Mouse (Mus musculus) urinary bladder, postnatal 14 days (tissue): ENCODE measurements at regions not wholly inside any gene's neighbourhood (a gene's known extent, or its start where the extent isn't known, plus 50 kb on each side); places are given as distances from the start of the nearest gene placed in this dataset.
A peak's percentile ranks its signal among the peaks of the same experiment; 100 is the strongest.

ENCODE experiments used
- DNase-seq: peaks from one replicate; pipeline ENCODE4 v3.0.0; 2021; ENCODE audit warnings: low spot score

GRCm38 (mm10) chr11:111444791-111445190 is 378.8 kb downstream of the Kcnj2 start:
- no peak for DNase-seq

- DNase-seq = no peak
Measured at GRCm38 (mm10) chr11:111445764-111446163, 379.8 kb downstream of the Kcnj2 start.

DNA sequence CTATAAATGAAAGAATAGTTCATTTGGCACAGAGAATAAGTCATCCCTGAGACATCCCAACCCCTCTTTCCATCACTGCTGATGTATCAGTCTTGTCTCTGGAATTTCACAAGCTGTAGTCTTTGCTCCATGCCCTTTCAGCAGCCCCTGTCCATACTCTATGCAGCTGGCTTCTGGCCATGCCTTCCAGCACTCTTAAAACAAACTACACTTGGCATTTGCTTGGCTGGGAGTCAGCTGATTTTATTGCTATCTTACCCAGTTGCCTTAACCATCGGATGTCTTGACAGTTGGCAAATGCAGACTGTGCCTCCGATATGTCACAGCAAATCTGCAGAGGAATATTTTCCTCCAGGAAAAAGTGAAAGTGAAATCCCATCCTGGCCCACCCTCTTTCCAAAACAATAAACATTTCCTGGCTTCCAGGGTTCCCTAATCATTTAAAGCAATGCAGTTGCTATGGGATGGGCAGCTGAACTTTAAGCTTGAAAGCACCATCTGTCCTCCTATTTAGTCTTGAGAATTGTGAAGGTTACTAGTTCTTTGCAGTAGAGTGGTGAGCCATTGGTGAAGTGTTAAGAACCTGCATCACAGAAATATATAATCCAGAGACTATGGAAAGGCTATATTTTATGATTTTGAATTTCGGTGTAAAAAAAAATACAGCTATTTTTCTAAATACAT is 385.0 kb downstream of the Kcnj2 start:
- no peak for DNase-seq

DNA sequence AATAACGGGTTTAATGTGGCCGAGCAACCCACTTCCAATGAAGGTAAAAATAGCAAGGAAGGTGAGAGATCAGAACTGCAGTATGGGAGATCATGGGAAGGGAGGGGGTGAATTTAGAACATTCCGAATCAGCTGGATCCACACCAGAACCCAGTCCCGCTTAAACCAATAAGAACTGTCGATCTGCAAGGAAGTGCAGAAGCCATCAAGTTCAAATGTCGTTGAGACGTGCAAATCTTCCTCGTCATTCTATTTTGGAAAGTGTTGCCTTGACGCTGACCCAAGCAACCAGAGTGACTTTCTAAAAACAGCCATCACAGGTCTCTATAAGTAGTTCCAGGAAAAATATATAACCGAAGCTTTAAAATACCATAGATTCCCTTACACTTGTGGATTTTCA is 394.1 kb downstream of the Kcnj2 start:
- no peak for DNase-seq

- DNase-seq = no peak
Measured at GRCm38 (mm10) chr11:111484981-111485380, 419.0 kb downstream of the Kcnj2 start.

GRCm38 (mm10) chr11:111512471-111512870 is 446.5 kb downstream of the Kcnj2 start:
- no peak for DNase-seq

- DNase-seq = no peak
Measured at GRCm38 (mm10) chr11:111522716-111523115, 456.8 kb downstream of the Kcnj2 start.

GRCm38 (mm10) chr11:111523465-111523864 is 457.5 kb downstream of the Kcnj2 start:
- DNase-seq = peak; percentile 46

GRCm38 (mm10) chr11:111526010-111526742 is 460.2 kb downstream of the Kcnj2 start:
- DNase-seq = no peak

- DNase-seq = no peak
Measured at GRCm38 (mm10) chr11:111529591-111529990, 463.6 kb downstream of the Kcnj2 start.

GRCm38 (mm10) chr11:111530912-111531311 is 464.9 kb downstream of the Kcnj2 start:
- DNase-seq = no peak

GRCm38 (mm10) chr11:111532457-111532856 is 466.5 kb downstream of the Kcnj2 start:
- DNase-seq = peak; percentile 8

DNA sequence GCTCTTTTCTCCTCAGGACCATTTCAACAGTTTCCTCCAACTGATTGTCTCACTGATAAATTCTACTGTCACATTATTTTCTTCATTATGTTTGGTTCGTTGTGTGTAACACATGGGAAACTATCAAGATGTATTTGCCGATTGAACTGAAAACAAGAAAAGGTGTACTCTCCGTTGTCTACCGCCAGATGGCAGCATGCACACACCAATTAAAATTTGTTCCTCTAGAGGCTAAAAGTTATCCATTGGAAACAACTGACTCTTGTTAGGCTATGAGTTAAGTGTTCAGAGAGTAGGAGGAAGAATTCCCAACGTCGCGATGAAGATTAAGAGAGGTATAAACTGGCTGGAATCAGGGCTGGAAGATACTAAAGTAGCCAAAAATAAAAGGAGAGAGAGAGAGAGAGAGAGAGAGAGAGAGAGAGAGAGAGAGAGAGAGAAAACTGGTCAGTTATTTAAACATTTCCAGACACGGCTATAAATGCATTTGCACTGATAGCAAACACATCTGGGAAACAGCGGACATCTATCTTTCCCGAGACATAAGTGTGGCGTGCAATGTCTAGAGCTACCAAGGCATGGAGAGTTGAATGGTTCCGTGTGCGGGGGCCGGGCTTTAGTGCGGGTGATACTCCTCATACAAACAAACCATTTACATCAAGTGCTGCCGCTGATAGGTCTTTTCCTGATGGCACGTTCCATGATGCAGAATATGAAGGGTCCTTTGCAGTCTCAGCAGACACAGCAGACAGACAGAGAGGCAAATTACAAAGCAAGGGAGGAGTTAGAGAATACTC is 470.3 kb downstream of the Kcnj2 start:
- peak; percentile 52 for DNase-seq

DNA sequence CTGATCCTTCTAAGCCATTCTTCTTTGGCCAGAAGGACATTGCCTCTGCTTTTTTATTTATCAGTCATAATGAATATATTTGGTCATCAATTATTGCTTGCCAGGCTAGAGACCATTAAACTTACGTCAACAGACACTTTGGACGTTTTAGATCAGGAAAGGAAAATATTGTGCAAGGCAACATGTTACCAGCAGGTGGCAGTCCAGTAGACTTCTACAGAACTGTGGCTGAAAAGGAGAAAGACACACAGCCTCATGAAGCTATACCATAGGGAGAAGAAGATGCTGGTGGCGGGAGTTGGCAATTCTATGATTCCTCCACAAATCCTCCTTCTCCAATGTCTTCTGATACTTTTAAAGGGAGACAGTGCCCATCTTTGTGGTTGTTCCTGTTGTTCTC is 471.7 kb downstream of the Kcnj2 start:
- peak; percentile 51 for DNase-seq

- no peak for DNase-seq
Measured at GRCm38 (mm10) chr11:111539960-111540359, 474.0 kb downstream of the Kcnj2 start.

- DNase-seq = no peak
Measured at GRCm38 (mm10) chr11:111545291-111545690, 479.3 kb downstream of the Kcnj2 start.

GRCm38 (mm10) chr11:111555131-111555530 is 489.2 kb downstream of the Kcnj2 start:
- no peak for DNase-seq

DNA sequence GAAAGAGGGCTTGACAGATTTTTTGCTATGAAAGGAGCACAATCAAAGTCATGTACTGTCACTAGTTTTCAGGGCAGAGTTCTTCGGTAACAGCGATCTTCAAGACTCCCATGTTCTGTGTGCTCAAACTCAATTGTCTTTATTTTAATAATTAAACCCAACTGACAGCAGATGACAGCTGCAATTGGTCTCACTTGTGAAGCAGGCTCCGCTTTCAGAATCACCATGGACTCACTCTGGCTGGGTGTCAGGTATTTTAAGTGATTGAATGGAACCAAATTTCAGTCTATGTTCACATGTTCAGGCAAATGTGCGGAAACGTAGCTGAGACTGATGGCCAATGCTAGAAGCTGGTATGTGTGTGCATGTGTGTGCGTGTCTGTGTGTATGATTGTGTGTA is 489.7 kb downstream of the Kcnj2 start:
- DNase-seq = no peak

DNA sequence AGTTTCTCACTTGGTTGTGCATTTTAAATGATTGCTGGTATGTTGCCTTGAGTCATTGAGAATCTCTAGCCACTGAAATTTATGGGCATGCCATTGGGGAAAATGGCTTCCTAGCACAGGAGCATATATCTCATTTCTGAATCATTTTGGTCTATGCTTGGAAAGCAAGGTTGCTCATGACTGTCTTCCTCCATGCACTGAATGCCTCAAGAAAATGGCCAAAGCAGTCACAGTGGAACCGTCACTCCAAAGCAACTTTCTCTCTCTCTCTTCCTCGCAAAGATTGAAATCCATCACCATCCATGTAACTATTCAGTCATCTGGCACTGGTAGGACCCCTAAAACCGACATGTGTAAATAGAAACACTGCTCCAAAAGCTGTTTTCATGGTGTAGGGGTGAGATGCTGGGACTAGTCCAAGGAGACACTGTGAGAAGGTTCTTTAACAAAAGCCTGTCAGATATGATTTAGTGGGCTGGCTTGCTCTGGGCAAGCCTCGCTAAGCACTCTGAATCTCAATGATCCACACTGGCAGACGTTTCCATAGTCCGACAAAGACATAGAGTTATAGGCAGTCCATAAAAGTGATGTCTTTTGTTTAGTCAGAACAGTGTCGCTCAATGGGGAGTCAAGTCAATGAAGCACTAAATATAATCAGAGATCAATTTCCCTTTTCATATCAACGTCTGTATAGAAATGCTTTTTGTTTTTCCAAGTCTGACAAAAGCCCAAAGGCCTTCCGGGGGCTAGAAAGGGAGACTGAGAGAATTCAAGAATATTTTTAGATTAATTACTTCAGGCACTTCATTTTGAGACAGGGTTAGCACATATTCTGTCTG is 492.6 kb downstream of the Kcnj2 start:
- DNase-seq = no peak

- DNase-seq = no peak
Measured at GRCm38 (mm10) chr11:111563171-111563570, 497.2 kb downstream of the Kcnj2 start.

- no peak for DNase-seq
Measured at GRCm38 (mm10) chr11:111568041-111568440, 502.1 kb downstream of the Kcnj2 start.

- no peak for DNase-seq
Measured at GRCm38 (mm10) chr11:111568876-111569275, 502.9 kb downstream of the Kcnj2 start.
